Mouse (Mus musculus) kidney, adult 2 months (tissue): ENCODE measurements around the gene Mxra8.
A peak's percentile ranks its signal among the peaks of the same experiment; 100 is the strongest.

ENCODE experiments used
- CTCF ChIP-seq: fragments of 200-500 bp; conservative IDR thresholded peaks from 2 replicates; pipeline ENCODE4 v1.5.1; 2011; ENCODE audit warnings: low read depth, mild to moderate bottlenecking, control low read depth, low read length, moderate library complexity, mixed read lengths; ENCODE audit not compliant: insufficient read depth, insufficient read length
- POLR2A ChIP-seq: fragments of 200-500 bp; IDR thresholded peaks from one replicate; pipeline ENCODE4 v1.6.1; 2011; ENCODE audit warnings: low read depth, low read length, control low read depth

- peak; percentile 94 for TF ChIP-seq CTCF
- TF ChIP-seq POLR2A, result no peak
Measured at GRCm38 (mm10) chr4:155831205-155831766, 8.2 kb upstream of the Mxra8 start, which contains the start of gene Aurkaip1.
